Mouse (Mus musculus) adrenal gland, adult 18-20 months (tissue): ENCODE results near the gene Phka1. TPM values are rescaled to one million over a fixed set of nuclear protein-coding genes. Genes with fewer than 3 reads are reported as not detected.
A peak's percentile ranks its signal among the peaks of the same experiment; 100 is the strongest.
"Not testable (repeated sequence)": the region's sequence is repeated elsewhere in the genome, so short reads cannot be mapped to it uniquely, and the experiment has no call there.

ENCODE experiments used
- DNase-seq, 2 experiments: peaks; one replicate each; pipeline ENCODE4 v3.0.0; 2021 to 2022; ENCODE audit warnings: low spot score in 2 of 2
- long read RNA-seq, 2 experiments: library from polyadenylated mRNA; stranded (forward); transcript quantifications; one replicate each; pipeline ENCODE4 v2.0.0; 2021
- total RNA-seq, 2 experiments: library from RNA; stranded (reverse); gene quantifications; 1 replicate in 1 of 2; 2 replicates in 1 of 2; pipeline ENCODE4 v1.2.3; 2021

Gene Phka1
- 10 to 100 TPM; 13.0 to 15.9 TPM for total RNA-seq
- long read RNA-seq, experiment 1, full-length matches to known transcripts, result 3 of 4 reads
- long read RNA-seq, experiment 1, partial matches to known transcripts, result 1 of 4 reads
- long read RNA-seq, experiment 1, other reads (novel, unspliced or antisense), result 0 of 4 reads
- long read RNA-seq, experiment 2, full-length matches to known transcripts, result 9 of 10 reads
- long read RNA-seq, experiment 2, partial matches to known transcripts, result 1 of 10 reads
- long read RNA-seq, experiment 2, other reads (novel, unspliced or antisense), result 0 of 10 reads

- DNase-seq, result peak; percentile 78 to 81
Observed at GRCm38 (mm10) chrX:102643823-102644572, at the start of gene Phka1. Phka1 (minus strand) TSS chrX:102644246.

- peak; percentile 10 to 19 for DNase-seq
Observed at GRCm38 (mm10) chrX:102689252-102689651, 45.2 kb upstream of the Phka1 start.

GRCm38 (mm10) chrX:102686872-102687271 lies 42.8 kb upstream of the Phka1 start, which contains the start of gene Gm3880:
Gm3880 (minus strand) TSS chrX:102686972.
- DNase-seq, result not testable (repeated sequence)

GRCm38 (mm10) chrX:102684706-102685105 lies 40.7 kb upstream of the Phka1 start:
- not testable (repeated sequence) for DNase-seq

GRCm38 (mm10) chrX:102666641-102667040 lies 22.6 kb upstream of the Phka1 start:
- DNase-seq, result no peak

GRCm38 (mm10) chrX:102660712-102661111 lies 16.7 kb upstream of the Phka1 start:
- no peak for DNase-seq

GRCm38 (mm10) chrX:102645691-102646090 lies 1.6 kb upstream of the Phka1 start:
- no peak for DNase-seq

- DNase-seq, result no peak
Observed at GRCm38 (mm10) chrX:102645146-102645545, 1.1 kb upstream of the Phka1 start.

GRCm38 (mm10) chrX:102644573-102644951 lies 516 bp upstream of the Phka1 start:
- DNase-seq, result peak in 1 of 2 experiments; percentile 22

GRCm38 (mm10) chrX:102601269-102601668 lies 42.8 kb downstream of the Phka1 start:
- DNase-seq, result no peak

GRCm38 (mm10) chrX:102588560-102588959 lies 55.5 kb downstream of the Phka1 start:
- no peak for DNase-seq

GRCm38 (mm10) chrX:102571186-102571585 lies 72.9 kb downstream of the Phka1 start:
- DNase-seq, result no peak

GRCm38 (mm10) chrX:102556906-102557305 lies 87.1 kb downstream of the Phka1 start:
- peak in 1 of 2 experiments; percentile 4 for DNase-seq

GRCm38 (mm10) chrX:102509205-102509604 lies 134.8 kb downstream of the Phka1 start:
- DNase-seq, result no peak

- DNase-seq, result peak; percentile 27 to 43
Observed at GRCm38 (mm10) chrX:102504644-102505481, 139.2 kb downstream of the Phka1 start, which contains the start of gene Hdac8. Hdac8 (minus strand) TSS chrX:102505359.

- DNase-seq, result no peak
Observed at GRCm38 (mm10) chrX:102504179-102504578, 139.9 kb downstream of the Phka1 start.

- no peak for DNase-seq
Observed at GRCm38 (mm10) chrX:102493992-102494730, 149.9 kb downstream of the Phka1 start.

GRCm38 (mm10) chrX:102485575-102485974 lies 158.5 kb downstream of the Phka1 start:
- no peak for DNase-seq

- DNase-seq, result peak in 1 of 2 experiments; percentile 7
Observed at GRCm38 (mm10) chrX:102479665-102480064, 164.4 kb downstream of the Phka1 start.

- no peak for DNase-seq
Observed at GRCm38 (mm10) chrX:102478965-102479364, 165.1 kb downstream of the Phka1 start.

GRCm38 (mm10) chrX:102478481-102478880 lies 165.6 kb downstream of the Phka1 start:
- DNase-seq, result no peak
